Mouse (Mus musculus): Measurements from ENCODE around the gene Stk32c. TPM values are rescaled to one million over a fixed set of nuclear protein-coding genes. Genes with fewer than 3 reads are reported as not detected.
A peak's percentile ranks its signal among the peaks of the same experiment; 100 is the strongest.

The Stk32c gene
- polyA plus RNA-seq, 1 experiment from 2014 or later: 0.07 TPM

GRCm38 (mm10) chr7:139092676-139093075, 120.4 kb downstream of the Stk32c start:
- no peaks in the 10 kb centered on the region for H3K9me3 ChIP-seq (replicated peaks; ENCODE audit: control insufficient read depth, low read length)
- 87% methylated on average over 5 of the region's 5 CpGs for WGBS

GRCm38 (mm10) chr7:139091681-139092080, 121.4 kb downstream of the Stk32c start:
- no peak overlapping the region for H3K27ac ChIP-seq (ENCODE audit: low read length)
- H3K36me3 ChIP-seq (ENCODE audit: control insufficient read depth, insufficient read depth): no peaks in the 10 kb centered on the region
- peaks cover 27% of the 10 kb centered on the region for H3K27me3 ChIP-seq (ENCODE audit: control insufficient read depth, insufficient read depth, low read length)
- H3K4me3 ChIP-seq (ENCODE audit: low read length): no peak overlapping the region
- ATAC-seq (replicated peaks; ENCODE audit: extremely low read depth, insufficient read depth, low FRiP score): no peak
- no peak overlapping the region for H3K9ac ChIP-seq (ENCODE audit: low read length)
- peaks cover under 1% of the 10 kb centered on the region; the same call in 1 of the 2 replicates for H3K4me1 ChIP-seq (ENCODE audit: control insufficient read depth, insufficient read depth, low read length)
- no peak overlapping the region for H3K4me2 ChIP-seq (ENCODE audit: low read depth, low read length)
- WGBS: 83% methylated on average over 9 of the region's 9 CpGs
- no peaks in the 10 kb centered on the region for H3K9me3 ChIP-seq (replicated peaks; ENCODE audit: control insufficient read depth, low read length)

More at GRCm38 (mm10) chr7:139092676-139093075, 120.4 kb downstream of the Stk32c start:
- H3K36me3 ChIP-seq (ENCODE audit: control insufficient read depth, insufficient read depth): no peaks in the 10 kb centered on the region
- H3K27me3 ChIP-seq (ENCODE audit: control insufficient read depth, insufficient read depth, low read length): peaks cover 17% of the 10 kb centered on the region
- no peak overlapping the region for H3K4me3 ChIP-seq (ENCODE audit: low read length)
- no peaks in the 10 kb centered on the region for H3K4me1 ChIP-seq (ENCODE audit: control insufficient read depth, insufficient read depth, low read length)
- no peak for ATAC-seq (replicated peaks; ENCODE audit: extremely low read depth, insufficient read depth, low FRiP score)
- no peak overlapping the region for H3K4me2 ChIP-seq (ENCODE audit: low read depth, low read length)
- no peak overlapping the region for H3K9ac ChIP-seq (ENCODE audit: low read length)
- no peak overlapping the region for H3K27ac ChIP-seq (ENCODE audit: low read length)

- Histone ChIP-seq H3K4me1 (ENCODE audit: control insufficient read depth, insufficient read depth, low read length) (peaks cover 4% of the 10 kb centered on the region; the same call in 1 of the 2 replicates), H3K4me2 (ENCODE audit: low read depth, low read length) (no peak overlapping the region), H3K36me3 (ENCODE audit: control insufficient read depth, insufficient read depth) (no peaks in the 10 kb centered on the region), H3K9me3 (replicated peaks; ENCODE audit: control insufficient read depth, low read length) (no peaks in the 10 kb centered on the region), H3K9ac (ENCODE audit: low read length) (no peak overlapping the region), H3K27ac (ENCODE audit: low read length) (no peak overlapping the region), H3K27me3 (ENCODE audit: control insufficient read depth, insufficient read depth, low read length) (peaks cover 40% of the 10 kb centered on the region), H3K4me3 (ENCODE audit: low read length) (no peak overlapping the region)
- no peak for ATAC-seq (replicated peaks; ENCODE audit: extremely low read depth, insufficient read depth, low FRiP score)
- WGBS: 72% methylated on average over 12 of the region's 12 CpGs
Observed at GRCm38 (mm10) chr7:139089892-139090874, 122.9 kb downstream of the Stk32c start.

- no peak overlapping the region for H3K4me2 ChIP-seq (ENCODE audit: low read depth, low read length)
- H3K4me1 ChIP-seq (ENCODE audit: control insufficient read depth, insufficient read depth, low read length): peaks cover 4% of the 10 kb centered on the region; the same call in 1 of the 2 replicates
- ATAC-seq (replicated peaks; ENCODE audit: extremely low read depth, insufficient read depth, low FRiP score): 0 out of 2 replicates have a peak, but pooled peaks have one; percentile 26
- no peak overlapping the region for H3K4me3 ChIP-seq (ENCODE audit: low read length)
- peaks cover 51% of the 10 kb centered on the region for H3K27me3 ChIP-seq (ENCODE audit: control insufficient read depth, insufficient read depth, low read length)
- H3K27ac ChIP-seq (ENCODE audit: low read length): no peak overlapping the region
- H3K36me3 ChIP-seq (ENCODE audit: control insufficient read depth, insufficient read depth): no peaks in the 10 kb centered on the region
- 51% methylated on average over 2 of the region's 2 CpGs for WGBS
- no peak overlapping the region for H3K9ac ChIP-seq (ENCODE audit: low read length)
- H3K9me3 ChIP-seq (replicated peaks; ENCODE audit: control insufficient read depth, low read length): no peaks in the 10 kb centered on the region
Observed at GRCm38 (mm10) chr7:139087801-139088200, 125.3 kb downstream of the Stk32c start.

GRCm38 (mm10) chr7:139086195-139087158, 126.6 kb downstream of the Stk32c start:
- H3K4me1 ChIP-seq (ENCODE audit: control insufficient read depth, insufficient read depth, low read length): peaks cover 4% of the 10 kb centered on the region; the same call in 1 of the 2 replicates
- no peak overlapping the region for H3K27ac ChIP-seq (ENCODE audit: low read length)
- H3K4me3 ChIP-seq (ENCODE audit: low read length): peak overlapping the region; percentile 55
- H3K4me2 ChIP-seq (ENCODE audit: low read depth, low read length): peak overlapping the region; percentile 74
- H3K9me3 ChIP-seq (replicated peaks; ENCODE audit: control insufficient read depth, low read length): no peaks in the 10 kb centered on the region
- H3K27me3 ChIP-seq (ENCODE audit: control insufficient read depth, insufficient read depth, low read length): peaks cover 51% of the 10 kb centered on the region
- peak overlapping the region; percentile 59 for H3K9ac ChIP-seq (ENCODE audit: low read length)
- no peaks in the 10 kb centered on the region for H3K36me3 ChIP-seq (ENCODE audit: control insufficient read depth, insufficient read depth)
- 5% methylated on average over 61 of the region's 61 CpGs for WGBS
- 0 out of 2 replicates have a peak, but pooled peaks have one; percentile 18 for ATAC-seq (replicated peaks; ENCODE audit: extremely low read depth, insufficient read depth, low FRiP score)

- 0 out of 2 replicates have a peak, but pooled peaks cover 1% of the 10 kb centered on the region for H3K9me3 ChIP-seq (replicated peaks; ENCODE audit: control insufficient read depth, low read length)
- WGBS: 7% methylated on average over 32 of the region's 32 CpGs
- peak within 1 kb of the TSS; percentile 59 for H3K9ac ChIP-seq (ENCODE audit: low read length)
- peaks cover 4% of the 10 kb centered on the region; the same call in 1 of the 2 replicates for H3K4me1 ChIP-seq (ENCODE audit: control insufficient read depth, insufficient read depth, low read length)
- no peaks in the 10 kb centered on the region for H3K36me3 ChIP-seq (ENCODE audit: control insufficient read depth, insufficient read depth)
- H3K4me2 ChIP-seq (ENCODE audit: low read depth, low read length): peak within 1 kb of the TSS; percentile 74
- H3K27me3 ChIP-seq (ENCODE audit: control insufficient read depth, insufficient read depth, low read length): peaks cover 48% of the 10 kb centered on the region
- peak; percentile 65 for ATAC-seq (replicated peaks; ENCODE audit: extremely low read depth, insufficient read depth, low FRiP score)
- peak within 1 kb of the TSS; percentile 55 for H3K4me3 ChIP-seq (ENCODE audit: low read length)
- H3K27ac ChIP-seq (ENCODE audit: low read length): no peak within 1 kb of the TSS
Observed at GRCm38 (mm10) chr7:139085629-139086194, 127.4 kb downstream of the Stk32c start, which contains the start of gene Dpysl4. Gene Dpysl4 (plus strand): TSS chr7:139086001.

- Histone ChIP-seq H3K36me3 (ENCODE audit: control insufficient read depth, insufficient read depth) (no peaks in the 10 kb centered on the region), H3K9me3 (replicated peaks; ENCODE audit: control insufficient read depth, low read length) (0 out of 2 replicates have a peak, but pooled peaks cover 2% of the 10 kb centered on the region), H3K4me3 (ENCODE audit: low read length) (no peak overlapping the region), H3K9ac (ENCODE audit: low read length) (no peak overlapping the region), H3K27me3 (ENCODE audit: control insufficient read depth, insufficient read depth, low read length) (peaks cover 48% of the 10 kb centered on the region), H3K4me1 (ENCODE audit: control insufficient read depth, insufficient read depth, low read length) (peaks cover 4% of the 10 kb centered on the region; the same call in 1 of the 2 replicates), H3K4me2 (ENCODE audit: low read depth, low read length) (no peak overlapping the region), H3K27ac (ENCODE audit: low read length) (no peak overlapping the region)
- 47% methylated on average over 1 of the region's 1 CpGs for WGBS
- no peak for ATAC-seq (replicated peaks; ENCODE audit: extremely low read depth, insufficient read depth, low FRiP score)
Observed at GRCm38 (mm10) chr7:139084316-139084715, 128.8 kb downstream of the Stk32c start.

GRCm38 (mm10) chr7:139082281-139082680, 130.8 kb downstream of the Stk32c start:
- Histone ChIP-seq H3K9me3 (replicated peaks; ENCODE audit: control insufficient read depth, low read length) (0 out of 2 replicates have a peak, but pooled peaks cover 2% of the 10 kb centered on the region), H3K36me3 (ENCODE audit: control insufficient read depth, insufficient read depth) (no peaks in the 10 kb centered on the region), H3K27ac (ENCODE audit: low read length) (no peak overlapping the region), H3K4me3 (ENCODE audit: low read length) (no peak overlapping the region), H3K4me2 (ENCODE audit: low read depth, low read length) (no peak overlapping the region), H3K27me3 (ENCODE audit: control insufficient read depth, insufficient read depth, low read length) (peaks cover 36% of the 10 kb centered on the region), H3K4me1 (ENCODE audit: control insufficient read depth, insufficient read depth, low read length) (peaks cover 4% of the 10 kb centered on the region; the same call in 1 of the 2 replicates), H3K9ac (ENCODE audit: low read length) (no peak overlapping the region)
- no peak for ATAC-seq (replicated peaks; ENCODE audit: extremely low read depth, insufficient read depth, low FRiP score)
- WGBS: 78% methylated on average over 8 of the region's 8 CpGs
